Mouse (Mus musculus) heart, embryonic 13.5 days (tissue): ENCODE data around the gene Gm8011. TPM values are rescaled to one million over a fixed set of nuclear protein-coding genes. Genes with fewer than 3 reads are reported as not detected.
"Not testable (repeated sequence)": the region's sequence is repeated elsewhere in the genome, so short reads cannot be mapped to it uniquely, and the experiment has no call there.

ENCODE experiments used
- ATAC-seq: fragments of 200-750 bp; cut with Nextera tagmentation; 2 replicates; pipeline ENCODE4 v1.8.0; 2017; ENCODE audit warnings: moderate TSS enrichment; ENCODE audit not compliant: insufficient number of reproducible peaks, low FRiP score, low TSS enrichment; ENCODE audit errors: extremely low read depth
- H3K27ac ChIP-seq: fragments of 300-500 bp; sonication (generic); replicated peaks from 2 replicates; pipeline ENCODE4 v1.5.1; 2015; ENCODE audit warnings: moderate library complexity, mild to moderate bottlenecking, inconsistent platforms
- H3K27me3 ChIP-seq: fragments of 300-500 bp; sonication (generic); replicated peaks from 2 replicates; pipeline ENCODE4 v1.6.1; 2015; ENCODE audit warnings: mild to moderate bottlenecking, inconsistent platforms
- H3K36me3 ChIP-seq: fragments of 300-500 bp; sonication (generic); 2 replicates; pipeline ENCODE4 v1.6.1; 2015; ENCODE audit warnings: mild to moderate bottlenecking, inconsistent platforms
- H3K4me1 ChIP-seq: fragments of 300-500 bp; sonication (generic); 2 replicates; pipeline ENCODE4 v1.6.1; 2015; ENCODE audit warnings: inconsistent platforms
- H3K4me2 ChIP-seq: fragments of 300-500 bp; sonication (generic); 2 replicates; pipeline ENCODE4 v1.6.1; 2015; ENCODE audit warnings: inconsistent platforms, mild to moderate bottlenecking, moderate library complexity
- H3K4me3 ChIP-seq: fragments of 300-500 bp; sonication (generic); 2 replicates; pipeline ENCODE4 v1.5.1; 2015; ENCODE audit warnings: moderate library complexity, mild to moderate bottlenecking, inconsistent platforms
- H3K9ac ChIP-seq: fragments of 300-500 bp; sonication (generic); 2 replicates; pipeline ENCODE4 v1.6.1; 2015; ENCODE audit warnings: inconsistent platforms, mild to moderate bottlenecking, moderate library complexity
- H3K9me3 ChIP-seq: fragments of 300-500 bp; sonication (generic); 2 replicates; pipeline ENCODE4 v1.6.1; 2016; ENCODE audit warnings: inconsistent platforms
- WGBS: fragments of 180-500 bp; shearing (Covaris S2); methylation state at CpG from one replicate; pipeline ENCODE4 v1.1.7; 2015; ENCODE audit warnings: mixed read lengths; 5-methylcytosine and 5-hydroxymethylcytosine counted together
- polyA plus RNA-seq: library from polyadenylated mRNA; unstranded; fragments of >200 nt; fragmentation: Nextera tagmentation; extraction: Ambion mirVana; gene quantifications from 2 replicates; pipeline ENCODE4 v1.2.1, GENCODE M21; 2015

Gene Gm8011
- not detected in 2 replicates for polyA plus RNA-seq

GRCm38 (mm10) chr14:42463581-42463980 is at the start of gene Gm8011:
TSS of gene Gm8011 (plus strand) at chr14:42463881.
- H3K4me1 ChIP-seq, ATAC-seq, H3K27ac ChIP-seq, H3K4me3 ChIP-seq, H3K4me2 ChIP-seq, H3K36me3 ChIP-seq, H3K9ac ChIP-seq, H3K9me3 ChIP-seq, H3K27me3 ChIP-seq: not testable (repeated sequence)
- WGBS: 40% methylated on average over 2 of the region's 2 CpGs

- not testable (repeated sequence) for ATAC-seq, H3K27me3 ChIP-seq, H3K9ac ChIP-seq, H3K4me1 ChIP-seq, H3K4me2 ChIP-seq, H3K27ac ChIP-seq, H3K36me3 ChIP-seq, H3K4me3 ChIP-seq, H3K9me3 ChIP-seq
- WGBS: 88% methylated on average over 2 of the region's 4 CpGs
These were observed 24.1 kb upstream of the Gm8011 start, which contains the start of gene Gm8005 for GRCm38 (mm10) chr14:42439573-42439972. TSS of gene Gm8005 (minus strand) at chr14:42439673.

DNA sequence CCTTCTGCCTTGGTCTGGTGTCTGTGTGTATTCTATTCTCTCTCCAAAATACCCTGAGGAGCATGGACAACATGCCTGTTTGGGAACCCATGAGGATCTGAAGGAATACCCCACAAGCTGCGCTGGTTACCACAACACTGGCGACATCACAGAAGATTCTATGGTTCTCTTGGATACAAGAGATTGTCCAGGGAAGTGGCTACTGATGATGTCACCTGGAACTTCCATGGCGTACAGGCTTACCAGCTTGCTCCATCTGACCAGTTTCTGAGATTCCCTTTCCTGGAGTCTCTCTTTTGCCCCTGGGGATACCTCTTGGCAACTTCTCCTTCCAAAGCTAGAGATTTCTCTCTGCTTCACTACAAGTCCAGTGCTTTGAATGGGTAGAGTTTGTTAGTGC is 38.6 kb downstream of the Gm8011 start, which contains the start of gene Gm8020:
Gene Gm8020 (minus strand): TSS at position 101 of the 400 bp plus-strand sequence.
- 60% methylated on average over 1 of the region's 3 CpGs for WGBS
- not testable (repeated sequence) for H3K4me2 ChIP-seq, H3K9ac ChIP-seq, H3K9me3 ChIP-seq, H3K4me1 ChIP-seq, H3K27me3 ChIP-seq, H3K27ac ChIP-seq, ATAC-seq, H3K4me3 ChIP-seq, H3K36me3 ChIP-seq

Other genes with a start within 250 kb of the Gm8011 start
- not detected in 2 replicates for gene Gm17026, start 203.8 kb upstream of the Gm8011 start, polyA plus RNA-seq
- not detected in 2 replicates for gene Gm9611, start 166.5 kb upstream of the Gm8011 start, polyA plus RNA-seq
- gene Gm7995, start 153.7 kb upstream of the Gm8011 start, polyA plus RNA-seq: not detected in 2 replicates
- gene Gm8005, start 24.2 kb upstream of the Gm8011 start, polyA plus RNA-seq: not detected in 2 replicates
- not detected in 2 replicates for gene Gm8020, start 38.5 kb downstream of the Gm8011 start, polyA plus RNA-seq
- not detected in 2 replicates for gene Gm8024, start 60.4 kb downstream of the Gm8011 start, polyA plus RNA-seq
- gene Gm17124, start 136.0 kb downstream of the Gm8011 start, polyA plus RNA-seq: not detected in 2 replicates
- gene Gm3633, start 178.0 kb downstream of the Gm8011 start, polyA plus RNA-seq: not detected in 2 replicates
- not detected in 2 replicates for gene Gm10378, start 192.1 kb downstream of the Gm8011 start, polyA plus RNA-seq